Mouse (Mus musculus) bone marrow macrophage, adult 2 months (primary cell): Measurements from ENCODE around the gene Tjap1.

Experiments
- CTCF ChIP-seq: IDR thresholded peaks from 2 replicates; pipeline ENCODE4 v1.5.1; 2012; ENCODE audit warnings: low read depth, mild to moderate bottlenecking, low read length, moderate library complexity
- POLR2A ChIP-seq: IDR thresholded peaks from 2 replicates; pipeline ENCODE4 v1.6.1; 2012; ENCODE audit warnings: mild to moderate bottlenecking, low read depth, low read length, borderline replicate concordance

DNA sequence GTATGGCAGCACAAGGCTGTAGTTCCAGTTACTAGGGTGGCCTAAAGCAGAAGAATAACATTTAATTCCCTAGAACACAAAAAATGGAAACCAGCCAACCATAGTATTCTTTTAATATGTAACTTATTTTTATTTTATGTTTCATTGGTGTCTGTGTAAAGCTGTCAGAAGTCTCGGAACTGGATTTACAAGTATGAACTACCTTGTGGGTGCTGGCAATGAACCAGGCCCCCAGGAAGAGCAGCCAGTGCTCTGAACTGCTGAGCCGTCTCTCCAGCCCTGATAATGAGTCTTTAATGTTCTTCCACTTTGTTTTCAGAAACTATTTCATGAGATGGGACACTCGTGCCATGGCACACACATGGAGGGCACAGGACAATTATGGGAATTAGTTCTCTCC lies 72.3 kb downstream of the Tjap1 start:
- TF ChIP-seq CTCF (no peak), POLR2A (no peak)
